In genomic region chr7:40884855-40885489, GRCm38 (mm10) we compare ENCODE assay signal across 8 mouse cellular contexts. TPM values are rescaled to one million over a fixed set of nuclear protein-coding genes. Genes with fewer than 3 reads are reported as not detected.
DNase-seq lines count a peak whose midpoint lies in the region; ATAC-seq and TF ChIP-seq lines count a peak whose summit lies in the region.

No protein-coding gene starts in this region.

- no peak overlapping the region for H3K4me2 ChIP-seq in forebrain, embryonic 12.5 days

- H3K36me3 ChIP-seq in forebrain, embryonic 12.5 days (replicated peaks) = no peaks in the 10 kb centered on the region

- WGBS in lung, adult 2 months = 67% methylated on average over 8 of the region's 8 CpGs
- 59% methylated on average over 8 of the region's 8 CpGs for WGBS in forebrain, embryonic 12.5 days

- TF ChIP-seq CTCF in lung, adult 2 months (IDR thresholded peaks at IDR 0.05; ENCODE audit: insufficient read depth, low read length) = no peak

- H3K4me3 ChIP-seq in lung, adult 2 months (replicated peaks; ENCODE audit: extremely low read depth, low read depth, low read length) = no peak overlapping the region
- no peak overlapping the region for H3K4me3 ChIP-seq in forebrain, embryonic 12.5 days (replicated peaks)

- H3K27ac ChIP-seq in forebrain, embryonic 12.5 days = 0 out of 2 replicates have a peak overlapping the region, but pooled peaks have one; percentile 13

- H3K9ac ChIP-seq in forebrain, embryonic 12.5 days = no peak overlapping the region

- no peak for ATAC-seq in forebrain, embryonic 12.5 days (ENCODE audit: low FRiP score)

- no peaks in the 10 kb centered on the region for H3K4me1 ChIP-seq in lung, adult 2 months (ENCODE audit: control insufficient read depth, insufficient read depth, low read length)
- H3K4me1 ChIP-seq in forebrain, embryonic 12.5 days = peaks cover 5% of the 10 kb centered on the region; the same call in 1 of the 2 replicates

- DNase-seq in lung, adult 18-20 months = peak; percentile 29 to 34
- DNase-seq in lung, adult 2 months = no peak
- peak; percentile 52 to 75 for DNase-seq in kidney, postnatal 36 days
- peak; percentile 21 to 54 for DNase-seq in right cerebral cortex, postnatal 36 days (ENCODE audit: low spot score in 2 of 2)
- DNase-seq in gastrocnemius, postnatal 25 days = no peak
- no peak for DNase-seq in embryo, embryonic 9.5 days (ENCODE audit: extremely low spot score)
- no peak for DNase-seq in adrenal gland, postnatal 10 days

- no peaks in the 10 kb centered on the region for H3K27me3 ChIP-seq in forebrain, embryonic 12.5 days

- H3K9me3 ChIP-seq in forebrain, embryonic 12.5 days = no peaks in the 10 kb centered on the region

- TF ChIP-seq POLR2A in lung, adult 2 months (IDR thresholded peaks at IDR 0.05; ENCODE audit: borderline replicate concordance, extremely low read depth, low read depth, low read length) = no peak

RNA-seq across cellular contexts. Expression of gene Vstm2b, which starts 13.2 kb away (rescaled TPM):
- polyA plus RNA-seq in lung, adult 2 months (2012; rRNA removed) = 4.6 and 6.1 TPM in 2 replicates
- polyA plus RNA-seq in forebrain, embryonic 12.5 days (2016; fragmentation: Nextera tagmentation; extraction: Ambion mirVana) = 9.6 and 11.0 TPM in 2 replicates
- under 1 TPM in 1 of 2 experiments, not detected in 1; 0.21 TPM for total RNA-seq in gastrocnemius, postnatal 25 days (2021)
- total RNA-seq in adrenal gland, postnatal 10 days (2021) = under 1 TPM; 0.57 to 0.97 TPM

Comparison
In these comparisons a context has a peak if more than half of its experiments do, and no peak if none do; other contexts are left out.
1. DNase-seq: peak in lung, adult 18-20 months (2 of 2), kidney, postnatal 36 days (2 of 2) and right cerebral cortex, postnatal 36 days (2 of 2); none in lung, adult 2 months (single experiment), gastrocnemius, postnatal 25 days (single experiment), embryo, embryonic 9.5 days (single experiment) and adrenal gland, postnatal 10 days (single experiment).